Mouse (Mus musculus) cerebellum, adult 9-11 months (tissue): ENCODE results near the gene Dhrs9.

Experiments
- DNase-seq: peaks from one replicate; pipeline ENCODE4 v3.0.0; 2022

Gene Dhrs9

DNA sequence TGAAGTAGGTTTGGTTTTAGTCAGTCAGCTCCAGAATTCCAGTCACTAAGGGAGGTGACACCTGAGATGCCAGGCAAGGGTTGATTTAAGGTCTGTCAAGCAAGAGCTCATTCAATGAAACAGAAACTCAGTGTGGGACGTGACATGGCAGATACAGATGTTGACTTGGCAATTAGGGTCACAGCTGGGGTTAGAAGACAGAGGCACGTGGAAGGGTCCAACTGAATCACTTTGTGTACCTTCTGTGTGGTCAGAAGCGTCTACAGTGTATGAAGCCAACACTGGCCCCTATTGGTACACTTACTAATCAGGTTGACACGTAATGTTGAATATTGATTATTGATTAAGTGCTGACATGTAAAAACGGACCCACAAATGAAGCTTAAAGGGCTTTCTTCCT is 44.6 kb downstream of the Dhrs9 start:
- no peak for DNase-seq

DNA sequence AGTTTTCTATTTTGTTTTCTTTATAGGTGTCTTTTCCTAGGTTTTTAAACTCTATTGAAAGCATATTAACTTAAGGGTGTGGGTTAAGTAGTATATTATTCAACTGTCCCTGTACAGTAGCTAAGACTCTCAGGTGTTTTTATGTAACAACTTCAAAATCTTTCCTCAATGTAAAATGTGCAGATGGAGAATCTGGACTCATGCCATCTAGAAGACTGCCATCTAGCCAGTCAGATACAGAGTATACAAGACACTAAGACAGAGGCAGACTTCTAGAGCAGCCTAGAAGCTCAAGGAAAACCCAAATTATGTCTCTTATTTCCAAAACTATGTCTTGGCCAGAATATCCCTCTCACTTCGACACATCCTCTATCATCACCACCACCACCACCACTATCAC is 45.8 kb downstream of the Dhrs9 start:
- no peak for DNase-seq

DNA sequence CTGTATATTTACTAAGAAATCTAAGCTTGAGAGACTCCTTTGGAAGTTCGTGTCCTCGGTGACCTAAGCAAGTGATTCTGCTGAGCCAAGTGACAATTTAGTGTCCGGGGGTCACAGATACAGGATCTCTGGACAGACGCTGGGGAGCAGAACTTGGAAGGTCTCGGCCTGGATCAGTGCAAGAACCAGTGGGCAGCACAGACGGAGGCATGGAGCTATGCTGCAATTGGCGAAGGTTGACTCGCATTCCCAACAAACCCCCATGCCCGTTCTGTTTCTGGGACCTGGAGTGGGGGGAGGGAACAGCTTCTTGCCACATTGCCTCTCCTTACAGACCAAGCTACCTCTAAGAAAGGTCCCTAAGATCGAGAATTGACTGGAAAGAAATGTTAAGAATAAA is 46.9 kb downstream of the Dhrs9 start:
- no peak for DNase-seq

DNA sequence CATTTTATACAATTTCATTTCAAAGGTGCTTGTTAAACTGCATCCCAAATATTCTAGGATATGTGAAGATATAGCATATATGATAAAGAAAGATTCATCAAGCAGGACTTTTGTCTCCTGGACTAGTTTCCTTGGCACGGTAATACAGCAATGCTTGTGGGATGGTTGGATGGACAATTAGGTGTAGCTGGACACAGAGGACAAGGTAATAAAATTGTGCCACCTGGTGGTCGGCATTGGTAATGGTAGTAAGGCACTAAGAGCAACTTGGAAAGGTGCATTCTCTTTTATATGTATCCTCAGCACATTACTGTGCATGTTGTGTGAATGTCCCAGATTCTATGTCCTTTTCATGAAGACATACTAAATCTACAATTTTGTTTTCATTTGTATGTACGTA is 47.9 kb downstream of the Dhrs9 start:
- DNase-seq = peak; percentile 51

DNA sequence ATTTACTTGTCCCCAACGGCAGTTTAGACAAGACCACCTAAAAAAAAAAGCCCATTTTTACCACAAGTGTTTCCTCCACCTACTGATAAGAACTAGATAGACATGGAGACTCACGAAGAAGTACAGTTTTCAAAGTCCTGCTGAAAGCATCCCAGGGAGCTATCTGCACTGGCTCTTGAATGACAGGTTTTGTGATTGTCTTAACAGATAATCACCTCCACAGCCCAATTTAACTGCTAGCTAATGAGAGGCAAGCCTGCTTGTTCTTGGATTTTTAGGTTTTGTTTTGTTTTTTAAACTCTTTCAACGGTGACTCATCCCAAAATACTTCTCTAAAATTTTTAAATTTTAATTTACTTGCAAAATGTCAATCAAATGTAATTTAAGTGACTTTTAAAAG is 61.4 kb downstream of the Dhrs9 start:
- no peak for DNase-seq

DNA sequence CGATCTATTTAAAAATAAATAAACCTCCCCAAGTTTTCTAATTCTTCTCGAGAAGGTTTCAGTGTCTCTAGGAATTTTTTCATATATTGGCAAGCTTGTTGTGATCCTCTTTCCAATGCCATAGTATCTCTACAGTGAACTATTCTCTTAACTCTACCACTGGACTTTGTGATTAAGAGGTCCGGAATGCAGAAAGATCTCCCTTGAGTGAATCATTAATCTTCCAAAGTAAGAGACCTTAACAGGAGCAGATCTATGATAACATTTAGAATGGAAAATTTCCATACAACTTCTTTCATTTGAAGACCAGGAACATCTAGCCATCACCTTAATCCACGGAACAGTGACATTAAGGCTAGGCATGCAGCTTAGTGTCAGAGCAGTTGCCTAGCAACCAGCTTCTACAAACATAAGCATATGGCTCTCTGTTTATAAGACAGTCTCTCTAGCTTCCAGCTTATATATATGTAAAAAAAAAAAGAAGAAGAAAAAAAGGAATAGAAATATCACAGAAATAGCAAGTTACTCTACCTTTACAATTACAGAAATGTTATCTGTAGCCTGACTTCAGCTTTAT is 65.7 kb downstream of the Dhrs9 start:
- DNase-seq = no peak

DNA sequence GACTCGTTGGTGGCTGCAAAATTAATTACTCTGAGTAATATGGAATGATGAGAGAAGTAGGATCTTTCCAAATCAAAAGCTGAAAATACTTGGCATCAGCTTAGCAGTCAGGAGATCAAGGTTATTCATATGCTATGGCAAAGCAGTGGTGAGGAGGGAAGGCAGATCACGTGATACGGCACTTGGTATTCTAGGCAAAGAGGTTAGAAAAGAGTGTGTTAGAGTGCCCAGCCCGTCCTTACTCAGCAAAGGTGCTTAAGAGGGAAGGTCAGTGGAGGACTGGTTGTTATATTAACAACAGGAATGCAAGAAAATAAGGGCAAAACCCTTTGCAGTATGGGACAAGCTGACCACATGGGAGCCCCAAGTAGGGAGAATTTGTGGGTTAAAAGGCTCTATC is 68.3 kb downstream of the Dhrs9 start:
- no peak for DNase-seq

DNA sequence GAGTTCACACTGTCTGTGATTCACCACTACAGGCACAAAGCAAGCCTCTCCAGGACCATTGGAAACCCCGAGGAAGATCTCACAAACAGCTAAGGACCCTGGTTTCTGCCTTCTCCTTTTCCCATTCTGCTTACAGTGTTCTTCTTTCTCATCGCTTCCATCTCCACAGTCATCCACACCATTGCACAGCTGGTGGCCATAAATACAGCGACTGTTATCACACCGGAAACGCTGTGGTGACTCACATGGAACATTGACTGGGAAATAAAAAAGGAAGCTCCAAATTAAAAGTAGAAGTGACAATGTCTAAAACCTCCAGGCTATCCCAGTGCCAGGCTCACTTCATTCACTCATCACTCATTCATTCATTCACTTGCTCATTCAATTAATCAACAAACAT is 70.9 kb downstream of the Dhrs9 start:
- DNase-seq = no peak
